In genomic region chr14:120478641-120479341, GRCm38 (mm10) we compare ENCODE assay signal across 8 mouse cellular contexts. TPM values are rescaled to one million over a fixed set of nuclear protein-coding genes. Genes with fewer than 3 reads are reported as not detected.
DNase-seq lines count a peak whose midpoint lies in the region; ATAC-seq and TF ChIP-seq lines count a peak whose summit lies in the region.

No protein-coding gene starts in this region.

- peak overlapping the region; percentile 98 for H3K4me3 ChIP-seq in E14TG2a.4 (replicated peaks; ENCODE audit: low read length)
- peak overlapping the region; percentile 65 for H3K4me3 ChIP-seq in heart, embryonic 16.5 days (ENCODE audit: low read length)
- H3K4me3 ChIP-seq in limb, embryonic 11.5 days (ENCODE audit: low read depth, low read length), result peak overlapping the region; percentile 75

- DNase-seq in heart, adult 8-10 months (ENCODE audit: low spot score), result peak; percentile 41
- no peak for DNase-seq in heart, postnatal 36 days
- peak; percentile 62 for DNase-seq in embryo, embryonic 10.5 days (ENCODE audit: low spot score)
- DNase-seq in limb, embryonic 11.5 days (ENCODE audit: low spot score), result peak; percentile 70
- peak; percentile 12 to 16 for DNase-seq in natural killer cell, adult 2 months (ENCODE audit: low spot score in 2 of 2)
- DNase-seq in yolk sac, embryonic 10.5 days (ENCODE audit: low spot score), result peak; percentile 19

- no peak for TF ChIP-seq CTCF in E14TG2a.4 (conservative IDR thresholded peaks at IDR 0.05; ENCODE audit: low read length)

- H3K36me3 ChIP-seq in E14TG2a.4 (ENCODE audit: insufficient read depth, low read length), result peaks cover 22% of the 10 kb centered on the region
- H3K36me3 ChIP-seq in heart, embryonic 16.5 days (ENCODE audit: control insufficient read depth, insufficient read depth), result peaks cover 2% of the 10 kb centered on the region; the same call in 1 of the 2 replicates
- no peaks in the 10 kb centered on the region for H3K36me3 ChIP-seq in limb, embryonic 11.5 days (ENCODE audit: control insufficient read depth, insufficient read depth, low read length)

- under 1% methylated on average over 61 of the region's 62 CpGs for WGBS in heart, embryonic 16.5 days
- WGBS in limb, embryonic 11.5 days, result under 1% methylated on average over 62 of the region's 62 CpGs

- intact Hi-C loops in heart, postnatal 36 days (cut with DNase I), result loop anchor here (10.0 kb wide), 2 partner anchors 344 to 436 kb away; partner anchors contain the start of gene Ipo5

- no peaks in the 10 kb centered on the region for H3K9me3 ChIP-seq in E14TG2a.4 (ENCODE audit: low read length)
- 0 out of 2 replicates have a peak, but pooled peaks cover 3% of the 10 kb centered on the region for H3K9me3 ChIP-seq in heart, embryonic 16.5 days (replicated peaks; ENCODE audit: control insufficient read depth, low read length)
- no peaks in the 10 kb centered on the region for H3K9me3 ChIP-seq in limb, embryonic 11.5 days (ENCODE audit: control insufficient read depth, low read length)

- H3K4me2 ChIP-seq in heart, embryonic 16.5 days (ENCODE audit: low read depth, low read length), result peak overlapping the region; percentile 86
- H3K4me2 ChIP-seq in limb, embryonic 11.5 days (ENCODE audit: low read depth, severe bottlenecking), result peak overlapping the region; percentile 80

- peak; percentile 15; the same call in 1 of the 2 replicates for ATAC-seq in heart, embryonic 16.5 days (replicated peaks; ENCODE audit: extremely low read depth, insufficient read depth, low FRiP score)
- peak; percentile 5; the same call in 1 of the 2 replicates for ATAC-seq in limb, embryonic 11.5 days (ENCODE audit: insufficient number of reproducible peaks, low FRiP score, low TSS enrichment, low read depth)

- peak overlapping the region; percentile 98 for H3K27ac ChIP-seq in heart, embryonic 16.5 days (ENCODE audit: low read length)
- peak overlapping the region; percentile 60 for H3K27ac ChIP-seq in limb, embryonic 11.5 days (replicated peaks; ENCODE audit: low read depth, low read length)

- H3K9ac ChIP-seq in heart, embryonic 16.5 days (ENCODE audit: low read length), result peak overlapping the region; percentile 90
- H3K9ac ChIP-seq in limb, embryonic 11.5 days (ENCODE audit: low read length), result peak overlapping the region; percentile 78

- H3K27me3 ChIP-seq in E14TG2a.4 (ENCODE audit: insufficient read depth, low read length), result peaks cover 3% of the 10 kb centered on the region
- no peaks in the 10 kb centered on the region for H3K27me3 ChIP-seq in heart, embryonic 16.5 days (ENCODE audit: control insufficient read depth, insufficient read depth, low read length)
- H3K27me3 ChIP-seq in limb, embryonic 11.5 days (ENCODE audit: control insufficient read depth, insufficient read depth, low read length), result no peaks in the 10 kb centered on the region

- H3K4me1 ChIP-seq in E14TG2a.4 (replicated peaks; ENCODE audit: low read depth, low read length), result peaks cover 16% of the 10 kb centered on the region
- 0 out of 2 replicates have a peak, but pooled peaks cover 6% of the 10 kb centered on the region for H3K4me1 ChIP-seq in heart, embryonic 16.5 days (ENCODE audit: control insufficient read depth, insufficient read depth, low read length)
- no peaks in the 10 kb centered on the region for H3K4me1 ChIP-seq in limb, embryonic 11.5 days (ENCODE audit: control insufficient read depth, insufficient read depth, low read length)

RNA-seq across cellular contexts. Expression of gene Rap2a, which starts 0.5 kb away (rescaled TPM):
- total RNA-seq in heart, adult 8-10 months (2022), result 10 to 100 TPM in 3 of 4 experiments, 1 to 10 TPM in 1; 9.2 to 11.0 (median 10.6) TPM
- 10 to 100 TPM; 11.7 to 12.0 TPM for total RNA-seq in heart, postnatal 36 days (2021)
- polyA plus RNA-seq in heart, embryonic 16.5 days (2015; fragmentation: Nextera tagmentation; extraction: Ambion mirVana), result 3.6 and 11.6 TPM in 2 replicates
- polyA plus RNA-seq in limb, embryonic 11.5 days (2014; fragmentation: Nextera tagmentation; extraction: Ambion mirVana), result 11.8 TPM in 2 replicates

Comparison
In these comparisons a context has a peak if more than half of its experiments do, and no peak if none do; other contexts are left out.
1. DNase-seq: peak in heart, adult 8-10 months (single experiment), embryo, embryonic 10.5 days (single experiment), limb, embryonic 11.5 days (single experiment), natural killer cell, adult 2 months (2 of 2) and yolk sac, embryonic 10.5 days (single experiment); none in heart, postnatal 36 days (0 of 2).
2. Peak in every context shown above with its lines, with median percentiles within 50 percentile points of each other: H3K4me3 ChIP-seq.